Mouse (Mus musculus) thymus, postnatal 14 days (tissue): ENCODE measurements around the gene Rbms2.

ENCODE experiments used
- DNase-seq: peaks from one replicate; pipeline ENCODE4 v3.0.0; 2021

The Rbms2 gene

DNA sequence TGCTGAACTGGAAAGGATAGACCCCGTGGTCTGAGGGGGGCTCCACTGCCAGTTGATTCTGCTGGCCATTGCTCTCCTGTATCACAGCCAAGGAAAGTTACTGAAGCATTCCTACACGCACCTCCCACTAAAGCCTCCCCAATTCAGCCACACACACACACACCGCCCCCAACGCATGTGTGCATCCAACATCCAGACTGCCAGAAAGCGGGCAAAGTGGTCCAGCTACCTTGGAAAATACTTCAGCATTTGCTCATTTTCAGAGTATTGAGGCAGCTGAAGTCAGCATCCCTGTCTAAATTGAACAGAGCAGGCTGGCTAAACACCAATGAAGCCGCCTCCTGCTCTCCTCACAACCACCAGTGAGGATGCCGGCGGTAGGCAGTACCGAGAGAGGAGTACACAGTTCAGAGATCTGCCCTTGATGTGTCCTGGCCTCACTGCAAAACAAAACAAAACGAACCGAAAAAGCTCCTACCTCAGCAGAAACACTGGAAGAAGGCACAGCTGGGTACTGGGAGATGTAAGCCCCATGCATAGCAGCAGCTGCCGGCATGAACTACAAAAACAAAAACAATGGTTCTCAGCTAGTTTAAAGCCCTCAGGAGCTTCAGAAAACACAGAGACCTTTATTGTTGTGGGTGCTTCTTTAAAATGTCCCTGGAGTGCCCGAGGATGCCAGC lies 46.3 kb downstream of the Rbms2 start:
- no peak for DNase-seq

DNA sequence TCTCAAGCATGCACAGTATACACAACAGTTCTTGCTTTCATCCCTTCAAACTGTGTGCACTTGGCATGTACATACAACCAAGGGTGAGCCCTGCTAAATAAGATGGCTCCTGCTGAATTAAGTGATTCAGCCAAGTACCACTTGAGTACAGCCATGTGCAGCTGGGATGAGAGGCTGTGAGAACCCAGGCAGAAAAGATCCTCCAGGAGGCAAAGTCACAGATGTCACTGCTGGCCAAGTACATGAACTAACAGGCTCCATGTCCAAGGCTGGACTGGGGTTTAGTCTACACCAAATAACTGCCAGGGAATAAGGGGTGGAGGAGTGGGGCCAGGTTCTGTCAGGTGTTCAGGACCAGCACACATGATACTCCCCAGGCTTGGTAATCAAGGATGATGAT lies 48.3 kb downstream of the Rbms2 start:
- DNase-seq: no peak

DNA sequence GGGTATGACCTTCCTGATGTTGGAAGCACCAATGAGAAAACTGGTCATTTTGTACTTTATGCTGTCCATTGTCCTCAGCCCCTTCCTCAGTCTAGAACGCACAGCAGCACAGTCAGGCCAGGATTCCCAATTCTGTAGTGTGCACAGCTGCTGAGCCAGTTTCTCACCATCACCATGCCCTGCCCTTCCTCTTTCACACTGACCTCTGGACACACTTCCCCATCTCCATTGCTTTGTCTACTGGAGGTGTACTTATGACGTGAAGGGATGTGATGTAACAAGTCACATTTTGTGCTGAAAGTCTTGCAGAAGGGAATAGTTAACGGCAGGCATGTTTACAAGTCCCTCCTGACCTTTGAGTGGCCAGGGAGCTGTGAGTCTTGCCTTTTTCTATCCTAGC lies 48.8 kb downstream of the Rbms2 start:
- no peak for DNase-seq

DNA sequence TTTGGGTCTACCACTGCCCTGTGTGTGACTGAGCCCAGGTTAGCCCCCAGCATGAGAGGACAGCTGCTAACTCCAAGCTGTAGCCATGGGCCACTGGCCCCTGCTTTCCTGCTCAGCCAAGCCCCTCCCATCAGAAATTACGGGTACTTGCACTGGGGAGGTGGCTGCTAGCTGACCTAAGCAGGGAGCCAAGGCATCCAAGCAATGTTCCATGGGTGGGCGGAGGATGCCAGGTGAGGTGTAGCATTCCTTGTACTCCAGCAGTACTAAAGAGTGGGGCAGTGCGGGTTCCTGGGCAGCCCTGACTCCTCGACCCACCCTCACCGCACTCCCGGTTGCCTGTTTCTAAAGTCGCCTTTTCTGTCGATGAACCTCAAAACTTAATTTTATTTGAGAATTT lies 52.0 kb downstream of the Rbms2 start:
- no peak for DNase-seq

DNA sequence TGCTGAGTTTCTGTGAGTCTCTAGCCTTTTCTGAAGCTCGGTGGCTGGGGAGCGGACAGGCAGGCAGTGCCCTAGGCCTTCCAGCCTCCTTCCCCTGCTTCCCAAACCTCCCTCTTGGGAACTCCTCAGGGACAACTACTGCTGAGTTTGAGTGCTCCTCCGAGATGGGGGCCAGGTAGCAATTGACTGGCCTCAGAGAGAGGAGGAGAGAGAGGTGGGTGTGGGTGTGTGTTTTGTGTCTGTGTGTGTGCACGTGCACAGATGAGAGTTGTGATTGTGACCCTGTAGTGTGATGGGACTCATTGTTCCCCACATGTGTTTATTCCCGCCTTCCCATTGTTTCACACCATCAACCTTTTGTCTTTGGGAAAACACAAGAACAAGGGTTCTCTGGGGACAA lies 52.6 kb downstream of the Rbms2 start:
- no peak for DNase-seq

DNA sequence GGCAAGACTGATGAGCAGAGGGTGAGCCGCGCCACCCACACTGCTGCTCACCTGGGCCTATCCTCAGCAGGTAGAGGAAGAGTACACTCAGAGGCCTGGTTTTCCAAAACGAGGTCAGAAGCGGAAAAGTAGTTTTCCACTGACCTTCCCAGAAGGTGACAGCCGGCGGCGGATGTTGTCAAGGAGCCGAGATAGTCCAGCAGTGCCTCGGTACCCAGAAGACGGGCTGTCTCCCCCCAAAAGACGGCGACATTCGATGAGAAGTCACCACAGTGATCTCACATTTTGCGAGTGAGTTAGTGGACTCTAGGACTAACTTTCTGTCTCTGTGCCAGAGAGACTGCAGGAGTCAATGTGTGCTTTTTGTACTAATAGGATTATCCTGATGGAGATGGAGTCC lies 54.1 kb downstream of the Rbms2 start:
- no peak for DNase-seq

DNA sequence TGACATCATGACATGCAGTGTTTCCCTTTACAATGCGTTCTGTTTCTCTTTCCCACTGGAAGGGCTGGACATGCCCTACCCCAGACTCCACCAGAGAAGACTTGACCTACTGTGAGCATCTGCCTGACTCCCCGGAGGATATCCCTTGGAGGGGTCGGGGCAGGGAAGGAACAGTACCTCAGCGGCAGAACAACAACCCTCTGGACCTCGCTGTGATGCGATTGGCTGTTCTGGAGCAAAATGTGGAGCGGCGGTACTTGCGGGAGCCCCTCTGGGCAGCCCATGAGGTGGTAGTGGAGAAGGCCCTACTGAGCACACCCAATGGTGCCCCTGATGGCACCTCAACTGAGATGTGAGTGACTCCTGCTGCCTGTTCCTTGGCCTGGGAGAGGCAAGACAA lies 55.3 kb downstream of the Rbms2 start:
- no peak for DNase-seq

DNA sequence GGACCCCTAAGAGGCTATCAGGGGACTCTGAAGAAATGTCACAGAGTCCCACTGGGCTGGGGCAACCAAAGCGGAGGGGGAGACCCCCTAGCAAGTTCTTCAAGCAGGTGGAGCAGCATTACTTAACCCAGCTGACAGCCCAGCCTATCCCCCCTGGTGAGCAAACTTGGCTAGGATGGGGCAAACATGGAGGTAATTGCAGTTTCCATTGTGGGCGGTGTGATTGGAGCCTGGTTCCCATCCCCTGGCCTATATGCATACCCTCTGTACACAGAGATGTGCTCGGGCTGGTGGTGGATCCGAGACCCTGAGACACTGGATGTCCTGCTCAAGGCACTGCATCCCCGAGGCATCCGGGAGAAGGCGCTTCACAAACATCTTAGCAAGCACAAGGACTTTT lies 56.3 kb downstream of the Rbms2 start:
- no peak for DNase-seq

DNA sequence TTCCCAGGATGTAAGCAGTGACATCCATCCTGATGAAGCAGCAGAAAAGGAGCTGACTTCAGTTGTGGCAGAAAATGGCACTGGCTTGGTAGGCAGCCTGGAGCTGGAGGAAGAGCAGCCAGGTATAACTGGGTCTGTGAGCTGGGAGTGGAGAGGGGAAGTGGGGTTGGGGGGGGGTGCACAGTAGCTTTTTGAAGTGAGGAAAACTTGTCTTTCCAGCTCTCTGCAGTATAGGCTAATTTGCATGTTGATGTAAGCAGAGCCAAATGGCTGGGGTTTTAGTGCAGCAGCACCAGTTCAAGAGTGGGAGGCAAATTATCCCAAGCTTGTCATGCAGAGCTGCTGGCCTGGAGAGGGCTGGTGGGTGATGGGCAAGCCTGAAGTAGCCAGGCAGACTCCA lies 68.9 kb downstream of the Rbms2 start:
- no peak for DNase-seq

DNA sequence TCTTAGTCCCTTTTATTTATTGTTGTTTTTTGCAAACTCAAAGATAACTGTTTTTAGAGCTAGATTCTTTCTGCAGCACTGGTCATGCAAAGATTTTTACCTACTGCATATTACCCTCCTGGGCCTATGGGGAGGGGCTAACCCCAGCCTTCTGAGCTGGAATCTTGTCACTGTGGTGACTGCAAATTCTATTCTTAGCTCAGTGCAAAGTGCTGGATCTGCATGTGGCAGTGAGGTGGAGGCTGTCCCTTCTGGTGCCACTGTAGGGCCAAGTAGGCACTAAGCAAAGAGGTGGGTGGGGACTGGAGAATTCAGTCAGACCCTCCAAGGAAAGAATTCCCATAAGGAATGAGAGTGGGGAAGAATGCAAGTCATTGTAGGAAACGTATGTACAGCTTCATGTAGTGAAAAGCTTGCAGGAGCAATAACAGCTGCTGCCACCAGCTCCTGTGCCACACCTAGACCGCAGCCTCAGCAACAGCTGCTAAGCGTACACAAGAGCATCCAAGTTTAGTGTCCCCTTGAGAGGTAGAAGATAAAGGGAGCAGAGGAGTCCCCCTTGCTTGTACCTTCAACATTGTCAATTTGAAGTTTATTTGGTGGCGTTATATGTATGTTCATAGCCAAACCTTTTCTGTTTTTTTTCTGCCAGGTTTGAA lies 69.9 kb downstream of the Rbms2 start:
- no peak for DNase-seq

DNA sequence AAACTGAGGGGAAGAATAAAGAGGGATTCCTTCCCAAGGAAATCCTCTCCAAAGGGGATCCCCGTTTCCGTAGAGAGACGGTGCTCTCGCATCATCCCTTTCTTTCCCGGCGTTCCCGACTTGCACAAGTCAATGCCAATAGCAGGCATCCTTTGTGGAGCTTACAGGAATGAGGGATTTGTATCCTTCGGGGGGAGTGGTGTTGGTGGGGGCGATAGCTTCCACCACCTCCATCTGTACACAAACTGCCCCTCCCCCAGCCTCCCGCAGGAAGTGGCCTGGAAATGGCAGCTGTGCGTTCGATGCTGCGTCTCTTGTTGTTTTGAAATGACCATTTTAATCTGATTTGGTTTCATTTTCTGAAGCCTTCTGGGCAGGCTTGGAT lies 82.5 kb downstream of the Rbms2 start:
- DNase-seq: peak; percentile 81

DNA sequence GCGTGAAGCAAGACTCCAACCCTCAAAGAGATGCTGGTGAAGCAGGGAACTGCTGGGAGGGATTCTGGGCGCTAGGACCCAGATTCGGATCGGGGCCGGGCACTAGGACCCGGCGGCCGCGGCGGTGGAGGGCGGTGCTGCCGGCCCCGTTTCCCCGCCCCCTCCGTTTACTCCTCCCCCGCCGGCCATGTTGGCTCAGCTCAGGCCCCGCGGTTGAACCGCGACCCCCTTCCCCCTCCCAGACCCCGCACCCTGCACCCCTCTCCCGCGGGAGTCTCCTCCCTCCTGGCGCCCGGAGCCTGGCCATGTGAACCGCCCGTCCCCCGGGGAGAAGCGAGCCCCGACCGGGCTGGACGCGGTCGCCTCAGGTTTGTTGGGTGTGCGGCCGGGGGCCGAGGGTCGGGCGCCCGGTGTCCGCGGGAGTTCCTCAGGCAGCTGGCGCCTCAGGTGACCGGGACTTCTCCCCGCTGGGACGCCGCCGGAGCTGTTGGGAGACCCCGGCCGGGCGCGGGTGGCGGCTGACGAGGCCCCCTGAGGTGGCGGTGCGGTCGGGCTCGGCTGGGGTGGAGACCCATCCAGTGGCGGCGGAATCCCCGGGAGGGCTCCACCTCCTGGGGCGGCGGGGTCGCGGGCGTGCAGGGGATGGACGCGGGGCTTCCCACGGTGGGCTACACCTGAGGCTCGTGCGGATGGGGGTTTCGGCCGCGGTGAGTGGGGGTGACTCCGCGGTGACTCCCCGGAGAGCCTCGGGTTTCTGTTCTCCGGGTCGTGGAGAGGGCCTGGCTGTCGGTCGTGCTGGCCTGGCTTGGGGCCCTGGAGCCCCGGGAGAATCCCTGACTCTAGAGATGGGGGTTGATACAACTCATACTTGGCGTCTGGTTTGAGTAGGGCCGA lies 83.2 kb downstream of the Rbms2 start:
- peak; percentile 89 for DNase-seq

DNA sequence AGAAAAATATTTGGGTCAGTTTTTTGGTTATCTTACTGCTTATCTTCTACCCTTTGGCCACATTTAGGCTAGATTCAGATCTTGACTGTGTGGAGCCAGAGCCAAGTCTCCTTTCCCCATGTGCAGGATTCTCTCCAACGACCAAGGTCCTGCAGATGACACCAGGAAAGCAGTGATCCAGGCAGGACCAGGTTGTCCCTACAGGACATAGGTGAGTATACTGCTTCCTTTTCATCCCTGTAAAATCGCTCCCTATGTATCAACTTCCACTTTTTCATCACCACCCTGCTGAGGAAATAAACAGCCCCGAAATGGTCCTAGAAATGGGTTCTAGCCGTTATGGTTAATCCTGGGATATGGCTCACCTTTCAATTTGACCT lies 83.8 kb downstream of the Rbms2 start:
- no peak for DNase-seq

DNA sequence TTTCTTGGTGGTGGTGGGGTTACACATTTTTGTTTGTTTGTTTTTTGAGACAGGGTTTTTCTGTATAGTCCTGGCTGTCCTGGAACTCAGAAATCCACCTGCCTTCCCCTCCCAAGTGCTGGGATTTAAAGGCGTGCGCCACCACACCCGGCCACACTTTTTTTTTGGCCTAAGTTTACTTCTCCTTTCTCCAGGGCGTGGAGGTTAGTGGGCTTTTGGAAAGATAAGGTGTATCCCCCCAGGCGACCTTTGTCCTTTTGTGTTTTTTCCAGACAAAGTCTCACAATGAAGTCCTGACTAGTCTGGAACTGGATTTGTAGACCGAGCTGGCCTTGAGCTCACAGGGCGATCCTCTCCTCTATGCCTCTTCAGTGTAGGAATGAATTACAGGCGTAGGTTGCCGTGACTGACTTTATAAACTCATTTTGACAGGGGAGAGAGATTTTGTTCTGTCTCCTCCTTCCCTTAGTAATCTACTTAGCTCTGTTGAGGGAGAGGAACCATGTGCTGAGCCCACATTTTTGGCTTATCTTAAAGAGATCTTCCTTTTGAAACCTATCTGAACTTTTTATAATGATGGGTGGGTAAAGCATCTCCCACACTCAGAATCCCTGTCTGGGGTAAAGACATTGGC lies 85.0 kb downstream of the Rbms2 start:
- DNase-seq: no peak

DNA sequence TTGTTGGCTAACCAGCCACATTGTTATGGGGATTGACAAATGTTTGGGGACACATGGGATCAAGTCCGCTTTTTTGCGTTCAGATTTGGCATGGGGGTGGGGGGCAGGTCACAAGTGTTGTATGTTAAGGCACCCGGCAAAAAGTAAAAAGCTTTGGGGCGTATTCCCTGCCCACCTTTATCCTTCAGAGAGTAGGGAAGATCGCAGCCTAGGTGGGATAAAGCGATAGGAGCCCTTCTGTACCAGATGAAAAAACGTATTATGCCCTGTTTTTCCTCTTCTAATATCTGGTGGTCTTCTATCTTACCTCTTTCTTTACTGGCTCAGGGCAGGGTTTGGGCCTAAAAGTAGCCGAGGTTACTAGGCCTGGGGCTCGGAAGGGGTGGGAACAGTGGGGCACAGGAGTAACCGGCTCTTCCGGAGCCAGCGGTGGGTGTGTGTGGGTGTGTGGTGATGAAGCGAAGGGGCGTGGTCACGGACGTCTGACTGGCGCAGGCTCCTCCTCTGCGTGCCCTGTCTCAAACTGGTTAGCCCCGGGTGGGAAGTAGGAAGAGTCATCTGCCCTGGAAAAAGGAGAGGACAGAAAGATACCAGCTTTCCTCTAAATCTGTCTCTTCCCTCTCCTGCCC lies 85.6 kb downstream of the Rbms2 start:
- peak; percentile 97 for DNase-seq

DNA sequence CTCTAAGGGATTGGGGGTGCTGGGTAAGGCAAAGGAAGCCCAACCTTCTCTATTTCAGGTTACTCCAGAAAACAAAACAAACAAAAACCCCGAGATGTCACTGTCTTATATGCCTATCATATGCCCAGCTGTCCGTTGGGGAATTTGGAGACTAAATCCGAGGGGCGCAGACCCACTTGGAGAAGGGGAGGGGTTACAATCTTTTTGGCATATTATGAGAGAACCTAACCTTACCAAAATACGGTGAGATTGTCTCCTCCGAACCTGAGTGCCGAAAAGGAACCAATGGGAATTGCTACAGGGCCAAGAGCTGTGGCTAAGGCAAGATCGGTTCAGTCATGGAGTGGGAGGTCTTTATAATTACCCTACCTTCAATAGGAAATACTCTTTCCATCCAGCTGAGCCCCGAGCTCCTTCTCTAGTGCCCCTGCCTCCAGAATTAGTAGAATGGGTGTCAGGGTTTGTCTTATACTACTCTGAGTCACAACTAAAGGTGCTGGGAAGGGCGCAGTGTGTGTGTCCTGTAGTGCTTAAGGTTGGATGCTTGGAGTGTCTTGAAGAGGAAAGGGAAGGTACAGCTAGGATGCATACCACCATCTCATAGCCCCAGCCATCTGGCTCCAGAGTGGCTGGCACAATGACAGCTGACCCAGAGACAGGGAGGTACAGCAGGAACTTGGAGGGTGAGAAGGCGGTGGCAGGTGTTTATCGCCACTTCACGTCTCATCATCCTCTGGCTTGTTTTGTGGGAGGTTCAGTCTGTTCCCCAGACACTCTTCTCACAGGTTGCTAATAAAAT lies 86.4 kb downstream of the Rbms2 start:
- peak; percentile 46 for DNase-seq

DNA sequence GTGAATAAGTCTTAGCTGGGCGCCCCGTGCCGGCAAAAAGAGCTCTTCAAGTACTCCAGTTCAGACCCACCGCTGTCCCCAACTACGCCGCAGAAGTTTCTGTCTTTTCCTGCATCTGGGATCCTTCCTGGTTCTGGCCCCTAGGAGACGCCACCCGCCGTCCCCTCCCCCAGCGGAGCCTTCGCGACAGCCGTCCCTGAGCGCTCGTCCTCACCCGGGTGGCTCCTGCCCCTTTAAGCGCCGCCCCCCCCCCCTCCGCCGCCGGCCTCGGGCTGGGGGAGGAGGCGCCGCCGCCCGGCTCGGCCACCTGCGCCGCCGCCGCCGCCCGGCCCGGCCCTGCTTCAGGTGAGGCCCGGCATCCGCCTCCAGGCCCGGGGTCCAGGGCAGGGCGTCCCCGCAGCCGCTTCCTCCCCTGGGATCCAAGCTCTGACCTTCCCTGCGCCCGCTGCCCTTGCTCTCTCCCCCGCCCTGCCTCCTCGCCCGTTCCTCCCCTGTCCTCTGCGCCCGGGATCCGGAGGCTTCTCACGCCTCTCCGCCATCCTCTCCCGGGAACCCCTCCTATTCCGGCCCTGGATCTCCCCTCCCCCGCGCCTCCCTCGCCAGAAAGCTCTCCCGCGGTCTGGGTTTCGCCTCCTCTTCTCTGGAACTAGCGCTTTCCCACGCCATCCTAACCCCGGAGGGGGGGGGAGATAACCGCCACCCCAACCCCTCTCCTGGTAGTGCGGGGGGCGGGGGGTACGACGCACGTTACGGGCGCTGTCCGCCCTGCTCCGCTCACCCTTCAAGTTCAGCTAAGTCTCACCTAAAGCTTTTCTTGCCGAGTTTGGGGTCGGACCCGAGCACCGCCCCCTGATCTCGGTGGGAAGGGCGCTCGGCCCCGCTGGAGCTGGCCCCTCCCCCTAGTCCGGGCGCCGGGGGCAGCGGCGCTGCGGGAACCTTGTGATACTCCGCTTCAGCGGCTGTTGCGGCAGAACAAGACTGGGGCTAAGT lies 87.3 kb downstream of the Rbms2 start:
- peak; percentile 88 for DNase-seq

DNA sequence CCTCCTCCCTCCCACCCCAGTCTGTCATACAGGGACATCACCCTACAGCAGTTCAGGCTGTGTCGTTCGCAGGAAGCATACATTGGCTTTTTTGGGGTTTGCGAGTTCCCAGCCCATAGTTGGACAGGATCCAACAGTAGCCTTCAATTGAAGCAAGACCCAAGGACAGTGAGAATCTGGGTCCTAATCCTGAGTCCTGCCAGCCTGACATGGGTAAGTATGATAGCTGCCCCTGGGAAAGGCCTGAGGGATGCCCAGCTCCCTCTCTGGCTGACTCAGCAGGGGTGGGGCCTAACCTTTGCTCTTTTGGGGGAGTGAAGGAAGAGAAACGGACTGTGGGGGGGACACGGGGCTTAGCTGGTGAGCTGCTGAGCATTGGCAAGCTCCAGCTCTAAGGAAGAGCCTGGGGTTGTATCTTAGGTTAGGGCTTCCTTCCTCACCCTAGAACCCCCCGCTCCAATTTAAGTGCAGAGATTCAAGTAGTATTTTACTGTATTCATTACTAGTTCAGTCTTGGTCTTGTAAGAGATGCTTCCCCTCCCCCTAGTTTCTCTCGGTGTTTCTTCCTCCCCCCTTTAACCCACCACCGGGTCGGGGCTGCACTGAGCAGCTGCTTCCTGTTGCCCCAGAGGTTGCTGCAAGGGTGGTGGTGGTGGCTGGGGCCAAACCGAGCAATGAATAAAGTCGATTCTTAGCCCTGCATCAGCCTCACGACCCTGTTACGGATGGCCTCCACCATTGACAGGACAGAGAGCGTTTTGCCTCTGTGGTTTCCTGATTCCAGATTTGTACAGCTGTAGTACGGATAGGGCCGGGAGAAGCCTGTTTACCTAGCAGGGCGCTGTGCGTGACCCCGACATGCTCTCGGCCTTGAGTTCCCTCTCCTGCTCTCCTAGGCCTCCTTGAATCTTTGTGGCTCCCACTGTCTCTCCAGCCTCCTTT lies 88.3 kb downstream of the Rbms2 start, which contains the start of gene Baz2a:
Baz2a (plus strand) TSS at position 14 of the 942 bp plus-strand sequence.
- DNase-seq: peak; percentile 89
